Mouse (Mus musculus) embryonic fibroblast, embryonic 13.5 days (primary cell): ENCODE results near the gene Kmt2d.

Experiments used
- CTCF ChIP-seq: IDR thresholded peaks from 2 replicates; pipeline ENCODE4 v1.5.1; 2011; ENCODE audit warnings: mild to moderate bottlenecking, control low read depth, low read length, moderate library complexity, borderline replicate concordance; ENCODE audit not compliant: insufficient read depth
- POLR2A ChIP-seq: IDR thresholded peaks from 2 replicates; pipeline ENCODE4 v1.6.1; 2011; ENCODE audit warnings: low read depth, mild to moderate bottlenecking, control low read depth, low read length, moderate library complexity

GRCm38 (mm10) chr15:98866501-98866900 is 4.5 kb downstream of the Kmt2d start:
- no peak for TF ChIP-seq POLR2A
- TF ChIP-seq CTCF, result no peak
